Mouse (Mus musculus) mouse embryonic stem cell (cell line): ENCODE data around the gene Spryd4.
"Not testable (repeated sequence)": the region's sequence is repeated elsewhere in the genome, so short reads cannot be mapped to it uniquely, and the experiment has no call there.

ENCODE experiments used
- in situ Hi-C, 2 experiments: fragments of 300-500 bp; cut with MboI; formaldehyde crosslinking; loops; 1 replicate in 1 of 2; 3 replicates in 1 of 2; pipeline ENCODE4 v1.14.3; 2019 to 2020; ENCODE audit warnings: low sequenced_read_pairs in 2 of 2, low pct_unique_long_range_greater_than_20kb in 1 of 2, mixed read lengths in 1 of 2; ENCODE audit not compliant: unreplicated experiment in 1 of 2

Gene Spryd4

DNA sequence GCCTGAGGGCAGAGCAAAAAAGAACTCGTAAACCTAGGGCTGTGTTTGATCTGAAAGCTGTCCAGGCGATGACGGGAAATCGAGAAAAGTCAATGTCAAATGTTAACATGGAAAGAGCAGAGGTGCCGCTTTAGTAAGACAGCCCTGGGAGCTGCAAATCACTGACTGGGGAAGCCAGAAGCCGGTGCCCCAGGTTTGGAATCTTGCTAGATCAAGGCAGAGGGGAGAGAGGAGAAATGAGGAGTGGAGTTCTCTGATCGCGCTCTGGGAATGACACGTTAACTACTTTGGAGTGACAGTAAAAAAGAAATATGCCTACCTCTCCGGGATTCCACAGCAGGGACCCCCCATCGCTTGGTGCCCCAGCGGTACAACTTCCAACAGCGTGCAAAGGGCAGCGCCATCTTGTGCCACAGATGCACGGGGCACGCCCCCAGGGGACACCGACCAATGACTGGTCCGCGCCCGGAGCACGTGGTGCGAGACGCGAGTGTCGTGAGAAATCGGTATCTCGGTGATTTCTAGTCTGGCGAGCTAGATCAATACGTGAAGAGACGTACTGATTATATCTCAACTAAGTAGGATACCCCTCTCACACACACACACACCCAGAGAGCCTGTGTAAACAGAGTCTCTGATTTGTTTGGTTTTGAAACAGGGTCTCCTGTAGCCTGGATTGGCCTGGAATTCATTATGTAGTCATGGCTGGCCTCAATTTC, at the start of gene Spryd4:
Gene Spryd4, minus strand, starts transcription at position 418 of the 719 bp plus-strand sequence.
- in situ Hi-C loops = no loop called here

GRCm38 (mm10) chr10:128260376-128260775, 48.8 kb upstream of the Spryd4 start:
- in situ Hi-C loops = not testable (repeated sequence)

DNA sequence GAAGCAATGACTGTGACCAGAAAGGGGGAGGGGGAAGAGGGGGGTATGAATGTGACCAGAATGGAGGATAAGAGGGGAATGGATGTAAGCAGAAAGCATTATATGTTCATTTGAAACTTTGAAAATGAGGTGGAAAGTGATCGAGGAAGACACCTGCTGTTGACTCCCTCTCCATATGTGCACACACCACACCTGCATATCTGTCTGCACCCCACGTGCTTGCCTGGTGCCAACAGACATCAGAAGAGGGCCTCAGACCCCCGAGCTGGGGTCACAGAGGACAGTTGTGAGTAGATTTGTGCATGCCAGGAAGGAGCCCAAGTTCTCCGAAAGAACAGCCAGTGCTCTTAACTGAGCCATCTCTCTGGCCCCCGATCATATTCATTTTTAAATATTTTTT, 48.3 kb upstream of the Spryd4 start:
- in situ Hi-C loops = no loop called here

GRCm38 (mm10) chr10:128258953-128259352, 47.3 kb upstream of the Spryd4 start:
- in situ Hi-C loops = no loop called here

DNA sequence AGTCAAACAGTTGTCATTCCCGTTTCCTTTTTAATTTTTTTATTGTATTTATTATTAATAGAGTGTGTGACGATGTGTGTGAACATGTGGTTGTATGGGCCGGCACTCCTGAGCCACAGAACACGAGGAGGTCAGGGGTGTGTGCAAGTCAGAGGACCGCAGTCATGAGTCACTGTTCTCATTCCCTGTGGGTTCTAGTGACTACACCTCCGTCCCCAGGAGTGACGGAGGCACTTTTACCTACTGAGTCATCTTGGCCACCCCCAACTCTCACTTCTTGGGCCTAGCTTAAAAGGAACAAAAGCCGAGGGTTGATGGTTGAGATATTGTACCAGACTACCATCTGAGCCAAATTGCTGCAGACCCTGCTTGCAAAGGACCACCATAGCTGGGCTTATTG, 44.7 kb upstream of the Spryd4 start:
- in situ Hi-C loops = no loop called here

DNA sequence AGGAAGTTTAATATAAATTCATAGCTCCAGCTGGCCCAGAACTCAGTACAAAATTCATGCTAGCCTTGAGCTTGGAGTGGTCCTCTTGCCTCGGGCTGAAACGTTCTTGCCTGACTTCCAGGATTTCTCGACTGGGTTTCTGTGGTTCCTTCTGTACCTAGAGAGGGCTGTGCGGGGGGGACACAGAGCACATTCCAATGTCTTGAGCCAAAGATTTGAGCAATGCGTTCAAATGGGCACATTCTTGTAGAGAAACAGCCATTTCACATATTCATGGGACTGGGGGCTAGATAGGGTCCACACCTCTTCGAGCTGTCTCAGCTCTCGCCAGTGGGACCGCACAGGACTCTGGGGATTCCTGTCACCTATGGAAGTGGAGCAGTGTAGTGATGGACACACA, 44.3 kb upstream of the Spryd4 start:
- in situ Hi-C loops = no loop called here

- in situ Hi-C loops = no loop called here
These were observed 42.2 kb upstream of the Spryd4 start, which contains the start of gene Apon for GRCm38 (mm10) chr10:128253677-128254255. TSS of gene Apon (plus strand) at chr10:128254096.

GRCm38 (mm10) chr10:128250565-128250964, 39.0 kb upstream of the Spryd4 start:
- in situ Hi-C loops = no loop called here

DNA sequence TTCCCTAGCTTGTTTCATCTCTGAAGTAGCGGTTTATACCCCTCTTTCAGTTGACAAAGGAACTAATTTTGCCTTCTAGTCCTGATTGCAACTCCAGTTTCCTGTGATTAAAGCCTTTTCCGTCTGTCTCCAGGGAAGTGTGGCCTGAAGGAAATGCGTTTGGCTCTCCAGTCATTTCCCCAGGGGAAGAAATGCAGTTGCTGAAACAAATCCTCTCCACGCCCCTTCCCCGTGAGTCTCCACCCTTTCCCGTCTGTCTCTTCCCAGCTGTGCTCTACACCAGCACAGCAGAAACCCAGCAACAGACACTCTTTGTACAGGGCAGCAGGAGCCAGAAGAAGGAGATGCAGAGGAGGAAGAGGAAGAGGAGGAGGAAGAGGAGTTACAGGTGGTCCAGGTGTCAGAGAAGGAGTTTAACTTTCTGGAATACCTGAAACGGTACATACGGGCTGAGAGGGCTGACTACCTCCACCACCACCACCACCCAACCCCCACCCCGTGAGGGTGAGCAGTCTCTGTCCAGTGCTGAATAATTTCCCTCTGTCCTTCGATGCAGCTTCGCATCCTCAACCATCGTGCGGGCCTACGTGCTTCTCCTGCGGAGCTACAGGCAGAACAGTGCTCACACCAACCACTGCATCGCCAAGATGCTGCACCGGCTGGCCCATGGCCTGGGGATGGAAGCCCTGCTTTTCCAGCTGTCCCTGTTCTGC, 35.6 kb upstream of the Spryd4 start:
- in situ Hi-C loops = no loop called here

GRCm38 (mm10) chr10:128244121-128244520, 32.5 kb upstream of the Spryd4 start:
- in situ Hi-C loops = no loop called here

DNA sequence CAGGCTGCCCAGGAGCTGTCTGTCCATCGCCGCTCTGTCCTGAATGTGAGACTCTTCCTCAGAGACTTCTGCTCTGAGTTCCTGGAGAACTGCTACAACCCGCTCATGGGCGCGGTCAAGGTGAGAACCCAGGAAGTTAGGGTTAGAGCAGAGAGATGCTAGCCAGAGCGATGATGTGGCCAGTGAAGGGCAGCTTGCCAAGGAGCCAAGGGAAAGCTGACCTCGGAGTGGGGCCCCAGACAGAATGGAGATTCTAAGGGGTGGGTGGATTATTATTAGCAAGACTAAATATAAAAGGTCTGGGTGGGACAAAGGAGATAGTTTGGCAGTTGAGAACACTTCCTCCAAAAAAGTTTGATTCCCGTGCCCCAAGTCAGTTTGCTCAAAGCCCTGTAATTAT, 31.6 kb upstream of the Spryd4 start:
- in situ Hi-C loops = no loop called here

DNA sequence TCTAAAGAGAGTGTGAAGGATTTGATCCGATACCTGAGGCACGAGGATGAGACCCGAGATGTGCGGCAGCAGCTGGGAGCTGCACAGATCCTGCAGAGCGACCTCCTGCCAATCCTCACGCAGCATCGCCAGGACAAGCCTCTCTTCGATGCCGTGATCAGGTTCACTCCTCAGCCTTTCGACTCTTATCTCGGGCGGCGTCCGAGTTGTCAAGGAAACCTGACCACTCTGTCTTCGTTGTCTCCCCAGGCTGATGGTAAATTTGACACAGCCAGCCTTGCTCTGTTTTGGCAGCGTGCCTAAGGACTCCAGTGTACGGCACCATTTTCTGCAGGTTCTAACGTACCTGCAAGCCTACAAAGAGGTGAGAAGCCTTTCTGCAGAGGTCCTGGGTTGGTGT, 28.5 kb upstream of the Spryd4 start:
- in situ Hi-C loops = no loop called here

DNA sequence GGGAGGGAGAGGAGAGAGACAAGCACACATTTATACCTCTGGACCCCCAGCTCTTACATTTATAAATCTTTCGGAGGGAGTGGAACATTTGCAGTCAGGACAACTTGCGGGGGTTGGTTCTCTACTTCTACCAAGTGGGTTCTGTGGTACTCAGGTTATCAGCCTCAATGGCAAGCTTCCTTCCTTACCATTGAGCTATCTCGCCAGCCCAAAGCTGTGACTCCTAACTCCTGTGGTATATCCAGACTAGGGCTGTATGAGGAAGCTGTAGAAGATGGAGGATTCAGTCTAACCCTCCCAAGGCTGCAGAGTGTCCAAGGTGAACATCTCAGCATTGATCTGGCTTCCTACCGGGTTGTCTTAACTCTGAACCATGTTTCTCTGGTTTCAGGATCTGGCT, 27.5 kb upstream of the Spryd4 start:
- in situ Hi-C loops = no loop called here

GRCm38 (mm10) chr10:128237807-128238480, 26.3 kb upstream of the Spryd4 start:
- in situ Hi-C loops = no loop called here

- in situ Hi-C loops = no loop called here
These were observed 24.7 kb upstream of the Spryd4 start for GRCm38 (mm10) chr10:128236321-128236720.

GRCm38 (mm10) chr10:128232420-128232985, 20.9 kb upstream of the Spryd4 start:
- in situ Hi-C loops = no loop called here

GRCm38 (mm10) chr10:128231697-128232419, 20.3 kb upstream of the Spryd4 start, which contains the start of gene Timeless:
TSS of gene Timeless (plus strand) at chr10:128232065.
- in situ Hi-C loops = no loop called here

GRCm38 (mm10) chr10:128231146-128231545, 19.5 kb upstream of the Spryd4 start:
- in situ Hi-C loops = no loop called here
